Mouse (Mus musculus): ENCODE data around the gene Vwa3b. TPM values are rescaled to one million over a fixed set of nuclear protein-coding genes. Genes with fewer than 3 reads are reported as not detected.

Gene Vwa3b
- polyA plus RNA-seq (2015; fragmentation: Nextera tagmentation; extraction: Ambion mirVana) = 0.25 TPM in 1 of 2 replicates, not detected in the other

DNA sequence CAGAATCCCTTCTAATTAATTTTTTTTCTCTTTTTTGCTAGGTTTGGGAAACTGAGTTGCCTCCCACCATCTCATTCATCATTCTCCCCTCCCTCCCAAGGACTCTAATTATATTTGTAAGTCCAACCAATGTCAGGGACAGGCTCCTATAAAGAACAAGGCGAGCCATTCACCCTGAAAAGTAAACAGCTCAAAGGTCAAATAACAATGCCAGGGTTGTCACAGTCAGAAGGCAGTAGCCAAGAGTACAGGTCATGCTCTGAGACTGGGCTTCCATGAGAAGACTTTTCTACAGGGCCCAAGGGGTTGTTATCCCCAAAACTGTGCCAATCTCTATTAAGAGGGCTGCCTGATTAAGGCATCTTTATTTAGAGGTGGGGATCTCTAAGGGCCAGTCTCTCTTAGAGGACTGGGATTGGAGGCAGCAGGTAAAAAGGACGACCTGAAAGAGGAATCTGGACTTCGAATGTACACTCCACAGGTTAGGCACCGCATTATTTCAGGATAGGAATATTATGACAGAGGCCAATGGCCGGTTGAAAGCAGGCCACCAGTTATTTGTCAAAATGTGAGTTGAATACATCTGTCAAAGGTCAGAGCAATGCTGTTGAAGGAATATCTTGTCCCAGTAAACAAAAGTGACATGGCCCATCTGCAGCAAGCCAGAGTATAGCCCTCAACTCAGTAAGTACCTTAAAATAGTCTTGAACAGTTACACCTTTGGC, at the start of gene Vwa3b:
Vwa3b (plus strand) TSS at position 635 of the 725 bp plus-strand sequence.
- H3K36me3 ChIP-seq (ENCODE audit: insufficient read depth, low read length) = no peaks in the 10 kb centered on the region
- no peak within 1 kb of the TSS for H3K4me3 ChIP-seq (ENCODE audit: low read length)
- peaks cover 8% of the 10 kb centered on the region; the same call in 1 of the 2 replicates for H3K4me1 ChIP-seq (ENCODE audit: insufficient read depth, low read length)
- no peak for ATAC-seq (ENCODE audit: low FRiP score, low TSS enrichment)
- no peak within 1 kb of the TSS for H3K27ac ChIP-seq (ENCODE audit: low read length)
- no peaks in the 10 kb centered on the region for H3K27me3 ChIP-seq (ENCODE audit: insufficient read depth, low read length)
- no peak within 1 kb of the TSS for H3K4me2 ChIP-seq (replicated peaks; ENCODE audit: low read depth, low read length)
- H3K9me3 ChIP-seq (ENCODE audit: low read length) = no peaks in the 10 kb centered on the region
- 76% methylated on average over 5 of the region's 5 CpGs for WGBS
- no peak within 1 kb of the TSS for H3K9ac ChIP-seq (replicated peaks; ENCODE audit: low read length)

GRCm38 (mm10) chr1:36976770-36977169, 49.6 kb upstream of the Vwa3b start:
- Histone ChIP-seq H3K27me3 (ENCODE audit: insufficient read depth, low read length) (no peaks in the 10 kb centered on the region), H3K9me3 (ENCODE audit: low read length) (no peaks in the 10 kb centered on the region), H3K4me3 (ENCODE audit: low read length) (no peak overlapping the region), H3K27ac (ENCODE audit: low read length) (no peak overlapping the region), H3K36me3 (ENCODE audit: insufficient read depth, low read length) (no peaks in the 10 kb centered on the region), H3K9ac (replicated peaks; ENCODE audit: low read length) (no peak overlapping the region), H3K4me1 (ENCODE audit: insufficient read depth, low read length) (no peaks in the 10 kb centered on the region), H3K4me2 (replicated peaks; ENCODE audit: low read depth, low read length) (no peak overlapping the region)
- WGBS = 71% methylated on average over 4 of the region's 4 CpGs
- ATAC-seq (ENCODE audit: low FRiP score, low TSS enrichment) = no peak

DNA sequence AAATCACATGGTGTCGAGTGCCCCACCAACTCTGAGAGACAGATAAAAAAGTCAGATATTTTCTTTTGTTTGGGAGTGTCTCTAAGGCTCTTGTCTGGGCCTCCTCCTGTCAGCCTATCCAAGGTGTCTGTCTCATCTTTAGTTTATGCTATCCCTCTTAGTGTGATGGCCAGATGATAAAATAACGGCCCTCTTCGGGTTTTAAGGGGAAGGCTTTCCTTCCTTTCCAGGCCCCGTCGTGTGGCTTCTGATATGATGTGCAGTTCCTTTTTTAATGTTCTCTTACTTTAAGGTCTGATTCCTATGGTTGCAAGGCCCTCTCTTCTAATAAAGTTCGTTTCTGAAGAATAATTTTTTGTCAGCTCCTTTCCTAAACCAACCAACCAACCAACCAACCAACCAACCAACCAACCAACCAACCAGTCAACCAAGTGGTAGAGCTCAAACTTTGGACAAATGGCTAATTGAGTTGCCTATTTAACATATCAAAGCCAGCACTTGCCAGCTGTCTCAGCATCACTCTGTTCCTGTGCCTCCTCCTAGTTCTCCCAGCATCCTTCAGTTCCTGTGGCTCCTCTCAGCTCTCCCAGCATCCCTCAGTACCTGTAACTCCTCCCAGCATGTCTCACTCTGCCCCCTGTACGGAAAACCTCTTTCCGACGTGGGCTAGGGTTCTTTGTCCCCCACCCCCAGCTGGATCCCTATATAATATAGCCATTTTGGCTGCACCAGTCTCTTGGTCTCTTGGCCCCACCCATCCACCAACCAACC, 44.0 kb upstream of the Vwa3b start:
- no peaks in the 10 kb centered on the region for H3K4me1 ChIP-seq (ENCODE audit: insufficient read depth, low read length)
- no peaks in the 10 kb centered on the region for H3K27me3 ChIP-seq (ENCODE audit: insufficient read depth, low read length)
- no peak for ATAC-seq (ENCODE audit: low FRiP score, low TSS enrichment)
- H3K9me3 ChIP-seq (ENCODE audit: low read length) = no peaks in the 10 kb centered on the region
- no peaks in the 10 kb centered on the region for H3K36me3 ChIP-seq (ENCODE audit: insufficient read depth, low read length)
- H3K4me2 ChIP-seq (replicated peaks; ENCODE audit: low read depth, low read length) = no peak overlapping the region
- WGBS = 88% methylated on average over 9 of the region's 9 CpGs
- no peak overlapping the region for H3K27ac ChIP-seq (ENCODE audit: low read length)
- H3K4me3 ChIP-seq (ENCODE audit: low read length) = no peak overlapping the region
- H3K9ac ChIP-seq (replicated peaks; ENCODE audit: low read length) = no peak overlapping the region

DNA sequence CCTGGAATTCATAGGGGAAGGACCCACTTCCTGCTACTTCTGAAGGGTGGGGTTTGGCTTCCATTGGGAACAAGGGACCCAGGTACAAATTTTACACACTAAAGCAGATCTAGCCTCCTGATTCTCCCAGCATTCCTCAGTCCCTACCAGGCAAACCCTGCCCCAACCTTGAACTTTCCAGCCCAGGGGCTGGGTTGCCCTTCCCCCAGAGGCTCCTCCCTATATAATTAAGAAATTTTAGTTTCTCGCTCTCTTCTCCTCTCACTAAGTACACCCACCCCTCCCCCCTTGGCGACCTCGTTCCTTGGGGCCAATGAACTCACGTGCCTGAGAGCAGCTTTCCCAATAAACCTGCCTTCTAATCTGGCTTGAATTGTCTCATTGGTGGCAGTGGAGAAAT, 42.6 kb upstream of the Vwa3b start:
- ATAC-seq (ENCODE audit: low FRiP score, low TSS enrichment) = no peak
- WGBS = 17% methylated on average over 4 of the region's 4 CpGs
- Histone ChIP-seq H3K4me3 (ENCODE audit: low read length) (no peak overlapping the region), H3K9me3 (ENCODE audit: low read length) (no peaks in the 10 kb centered on the region), H3K4me2 (replicated peaks; ENCODE audit: low read depth, low read length) (no peak overlapping the region), H3K9ac (replicated peaks; ENCODE audit: low read length) (no peak overlapping the region), H3K4me1 (ENCODE audit: insufficient read depth, low read length) (no peaks in the 10 kb centered on the region), H3K36me3 (ENCODE audit: insufficient read depth, low read length) (no peaks in the 10 kb centered on the region), H3K27me3 (ENCODE audit: insufficient read depth, low read length) (no peaks in the 10 kb centered on the region), H3K27ac (ENCODE audit: low read length) (no peak overlapping the region)

- 24% methylated on average over 6 of the region's 6 CpGs for WGBS
- H3K4me3 ChIP-seq (ENCODE audit: low read length) = no peak overlapping the region
- H3K27ac ChIP-seq (ENCODE audit: low read length) = no peak overlapping the region
- H3K9ac ChIP-seq (replicated peaks; ENCODE audit: low read length) = no peak overlapping the region
- H3K36me3 ChIP-seq (ENCODE audit: insufficient read depth, low read length) = no peaks in the 10 kb centered on the region
- H3K9me3 ChIP-seq (ENCODE audit: low read length) = no peaks in the 10 kb centered on the region
- no peaks in the 10 kb centered on the region for H3K27me3 ChIP-seq (ENCODE audit: insufficient read depth, low read length)
- no peak for ATAC-seq (ENCODE audit: low FRiP score, low TSS enrichment)
- H3K4me2 ChIP-seq (replicated peaks; ENCODE audit: low read depth, low read length) = no peak overlapping the region
- no peaks in the 10 kb centered on the region for H3K4me1 ChIP-seq (ENCODE audit: insufficient read depth, low read length)
Measured at GRCm38 (mm10) chr1:36984406-36984805, 42.0 kb upstream of the Vwa3b start.

DNA sequence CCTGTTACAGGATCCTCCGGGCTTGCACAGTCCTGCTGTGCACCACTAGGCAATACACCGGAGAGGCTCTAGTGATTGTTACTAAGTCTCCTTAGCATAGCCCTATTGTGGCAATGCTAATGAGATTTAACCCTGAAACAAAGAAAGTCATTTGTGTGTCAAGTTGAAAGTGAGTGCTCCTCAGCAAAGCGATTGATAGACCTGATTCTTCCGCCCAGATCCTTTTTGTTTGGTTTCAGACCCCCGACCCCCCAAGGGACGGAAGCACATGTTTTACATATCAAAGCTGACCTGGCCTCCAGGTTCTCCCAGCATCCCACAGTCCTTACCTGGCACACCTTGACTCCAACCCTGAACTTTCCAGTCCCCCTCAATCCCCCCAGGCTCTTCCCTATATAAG, 40.5 kb upstream of the Vwa3b start:
- no peaks in the 10 kb centered on the region for H3K9me3 ChIP-seq (ENCODE audit: low read length)
- WGBS = 58% methylated on average over 6 of the region's 6 CpGs
- no peaks in the 10 kb centered on the region for H3K36me3 ChIP-seq (ENCODE audit: insufficient read depth, low read length)
- H3K9ac ChIP-seq (replicated peaks; ENCODE audit: low read length) = no peak overlapping the region
- no peak for ATAC-seq (ENCODE audit: low FRiP score, low TSS enrichment)
- no peak overlapping the region for H3K4me3 ChIP-seq (ENCODE audit: low read length)
- H3K4me1 ChIP-seq (ENCODE audit: insufficient read depth, low read length) = no peaks in the 10 kb centered on the region
- H3K27me3 ChIP-seq (ENCODE audit: insufficient read depth, low read length) = no peaks in the 10 kb centered on the region
- H3K27ac ChIP-seq (ENCODE audit: low read length) = no peak overlapping the region
- H3K4me2 ChIP-seq (replicated peaks; ENCODE audit: low read depth, low read length) = no peak overlapping the region

DNA sequence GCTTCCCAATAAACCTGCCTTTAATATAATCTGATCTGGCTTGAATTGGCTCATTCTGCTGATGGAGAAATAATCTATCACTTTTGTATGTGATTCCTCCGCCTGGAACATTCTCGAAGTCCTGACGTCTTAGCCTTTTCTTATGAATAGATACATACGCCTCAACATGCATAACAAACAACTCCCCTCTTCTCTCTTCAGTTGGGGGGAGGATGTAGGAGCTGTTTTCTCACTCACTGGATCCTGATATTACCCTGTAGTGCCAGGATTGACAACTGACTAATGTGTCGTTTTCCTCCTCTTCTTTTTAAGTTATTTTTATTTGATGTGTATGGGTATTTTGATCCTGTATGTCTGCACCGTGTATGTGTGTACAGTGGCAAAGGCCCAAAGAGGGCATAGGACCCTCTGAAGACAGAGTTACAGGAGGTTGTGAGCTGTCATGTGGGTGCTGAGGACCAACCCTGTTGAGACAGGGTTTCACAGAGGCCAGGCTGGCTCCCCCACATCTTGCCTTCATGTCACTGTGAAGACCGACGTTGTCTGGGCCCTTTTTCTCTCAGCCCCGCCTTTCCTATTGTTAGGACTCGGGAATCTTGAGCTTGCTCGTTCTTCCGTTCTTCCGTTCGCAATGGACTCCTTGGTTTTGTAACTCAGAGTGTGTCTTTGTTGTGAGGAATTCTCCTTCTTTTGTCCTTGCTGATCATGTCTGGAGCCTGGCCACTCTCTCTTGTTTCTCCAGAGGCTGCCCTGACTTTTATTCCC, 39.8 kb upstream of the Vwa3b start:
- H3K4me2 ChIP-seq (replicated peaks; ENCODE audit: low read depth, low read length) = no peak overlapping the region
- H3K4me1 ChIP-seq (ENCODE audit: insufficient read depth, low read length) = no peaks in the 10 kb centered on the region
- H3K36me3 ChIP-seq (ENCODE audit: insufficient read depth, low read length) = no peaks in the 10 kb centered on the region
- H3K27ac ChIP-seq (ENCODE audit: low read length) = no peak overlapping the region
- no peaks in the 10 kb centered on the region for H3K9me3 ChIP-seq (ENCODE audit: low read length)
- ATAC-seq (ENCODE audit: low FRiP score, low TSS enrichment) = no peak
- WGBS = 79% methylated on average over 14 of the region's 14 CpGs
- H3K27me3 ChIP-seq (ENCODE audit: insufficient read depth, low read length) = no peaks in the 10 kb centered on the region
- no peak overlapping the region for H3K4me3 ChIP-seq (ENCODE audit: low read length)
- no peak overlapping the region for H3K9ac ChIP-seq (replicated peaks; ENCODE audit: low read length)

DNA sequence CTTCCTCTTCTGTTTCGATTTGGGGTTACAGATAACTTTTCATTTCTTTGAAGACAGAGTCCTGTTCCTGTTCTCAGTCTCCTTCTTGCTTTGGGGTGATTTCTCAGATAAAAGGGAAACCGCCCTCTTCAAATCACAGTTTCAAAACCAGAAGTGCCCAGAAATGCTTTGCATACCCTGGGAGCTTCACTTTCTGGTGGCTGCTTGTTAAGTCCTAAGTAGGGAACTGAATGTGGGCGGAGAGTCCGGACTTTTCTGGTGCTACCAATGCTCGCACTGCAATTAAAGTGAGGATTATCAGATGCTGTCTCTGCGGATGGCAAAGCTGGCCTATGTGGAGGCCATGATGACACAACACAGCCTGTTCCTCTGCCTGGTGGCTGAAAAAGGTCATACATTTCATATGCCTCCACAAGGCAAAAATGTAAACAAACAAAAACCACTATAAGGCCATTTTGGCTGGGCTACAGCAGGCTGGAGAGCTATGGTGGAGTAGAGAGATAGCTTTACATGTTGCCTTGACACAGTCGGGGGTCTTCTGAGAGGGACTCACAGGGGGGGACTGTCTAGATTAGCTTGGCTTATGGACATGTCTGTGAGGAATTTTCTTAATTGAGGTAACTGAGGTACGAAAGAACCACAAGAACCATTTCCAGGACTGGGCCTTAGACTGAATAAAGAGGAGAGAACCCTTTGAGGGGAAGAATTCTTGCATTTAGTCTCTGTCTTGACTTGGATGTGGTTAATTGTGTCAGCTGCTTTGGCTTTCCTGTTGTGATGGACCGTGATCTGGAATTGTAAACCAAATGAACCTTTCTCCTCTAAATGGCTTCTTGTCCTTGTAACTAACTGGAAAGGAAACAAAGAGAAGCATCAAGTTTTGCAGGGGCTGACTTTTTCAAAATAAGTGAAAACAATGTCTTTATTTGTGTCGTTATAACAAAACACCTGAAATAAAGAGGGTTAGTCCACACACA, 38.9 kb upstream of the Vwa3b start:
- no peaks in the 10 kb centered on the region for H3K4me1 ChIP-seq (ENCODE audit: insufficient read depth, low read length)
- no peak overlapping the region for H3K27ac ChIP-seq (ENCODE audit: low read length)
- no peaks in the 10 kb centered on the region for H3K27me3 ChIP-seq (ENCODE audit: insufficient read depth, low read length)
- H3K4me3 ChIP-seq (ENCODE audit: low read length) = no peak overlapping the region
- no peak overlapping the region for H3K9ac ChIP-seq (replicated peaks; ENCODE audit: low read length)
- H3K9me3 ChIP-seq (ENCODE audit: low read length) = no peaks in the 10 kb centered on the region
- H3K4me2 ChIP-seq (replicated peaks; ENCODE audit: low read depth, low read length) = no peak overlapping the region
- WGBS = 81% methylated on average over 10 of the region's 10 CpGs
- H3K36me3 ChIP-seq (ENCODE audit: insufficient read depth, low read length) = no peaks in the 10 kb centered on the region
- no peak for ATAC-seq (ENCODE audit: low FRiP score, low TSS enrichment)

- no peak overlapping the region for H3K4me3 ChIP-seq (ENCODE audit: low read length)
- no peaks in the 10 kb centered on the region for H3K9me3 ChIP-seq (ENCODE audit: low read length)
- no peaks in the 10 kb centered on the region for H3K4me1 ChIP-seq (ENCODE audit: insufficient read depth, low read length)
- no peak overlapping the region for H3K9ac ChIP-seq (replicated peaks; ENCODE audit: low read length)
- no peaks in the 10 kb centered on the region for H3K36me3 ChIP-seq (ENCODE audit: insufficient read depth, low read length)
- H3K4me2 ChIP-seq (replicated peaks; ENCODE audit: low read depth, low read length) = no peak overlapping the region
- 72% methylated on average over 6 of the region's 6 CpGs for WGBS
- H3K27me3 ChIP-seq (ENCODE audit: insufficient read depth, low read length) = no peaks in the 10 kb centered on the region
- H3K27ac ChIP-seq (ENCODE audit: low read length) = no peak overlapping the region
- ATAC-seq (ENCODE audit: low FRiP score, low TSS enrichment) = no peak
Measured at GRCm38 (mm10) chr1:36988161-36988560, 38.2 kb upstream of the Vwa3b start.

All from kidney, embryonic 16.5 days (tissue).